Mouse (Mus musculus): ENCODE results near the gene Plch1.

Gene Plch1

DNA sequence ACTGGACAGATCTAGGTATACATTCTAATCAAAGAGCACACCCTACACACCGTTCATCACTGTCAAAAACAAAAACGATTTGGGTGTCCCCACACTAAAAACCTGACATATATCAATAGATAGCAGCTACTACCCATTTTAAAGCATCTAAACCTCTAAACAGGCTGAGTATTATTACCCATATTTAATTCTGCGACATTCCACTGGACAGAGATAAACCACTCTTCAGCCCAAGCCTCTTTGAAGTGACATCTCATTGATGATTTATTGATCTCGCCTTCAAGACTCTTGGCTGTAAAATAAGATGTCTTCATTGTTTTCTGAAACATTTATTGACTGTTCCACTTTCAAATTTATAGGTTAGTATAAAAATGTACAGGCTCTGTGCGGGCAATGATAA is 46.4 kb downstream of the Plch1 start:
- no peak for DNase-seq (ENCODE audit: low read depth)

DNA sequence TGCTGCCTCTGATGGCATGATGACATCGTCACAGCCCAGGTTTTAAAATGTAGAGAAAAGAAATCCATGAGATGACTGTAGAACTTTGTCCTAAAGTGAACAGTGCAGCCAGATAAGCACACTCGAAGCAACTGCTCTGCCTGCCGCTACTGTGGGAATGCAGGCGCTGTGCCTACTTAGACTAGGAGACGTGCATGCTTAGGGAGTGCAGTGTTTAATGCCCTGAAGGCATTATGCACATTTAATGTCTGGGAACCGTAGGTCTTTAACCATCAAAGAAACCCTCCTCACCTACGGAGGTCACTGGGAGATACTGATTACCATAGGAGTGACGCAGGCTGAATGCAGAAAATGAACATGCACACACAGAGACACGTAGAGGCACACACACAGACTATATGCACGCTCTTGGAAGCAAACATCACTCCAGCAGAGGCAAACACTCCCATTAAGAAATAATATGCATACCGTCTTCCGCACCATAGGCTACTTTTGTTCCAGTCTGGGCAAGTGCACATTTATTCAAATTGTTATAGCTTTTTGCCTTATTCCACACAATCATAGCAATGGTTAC is 48.1 kb downstream of the Plch1 start:
- no peak for DNase-seq (ENCODE audit: low read depth)

DNA sequence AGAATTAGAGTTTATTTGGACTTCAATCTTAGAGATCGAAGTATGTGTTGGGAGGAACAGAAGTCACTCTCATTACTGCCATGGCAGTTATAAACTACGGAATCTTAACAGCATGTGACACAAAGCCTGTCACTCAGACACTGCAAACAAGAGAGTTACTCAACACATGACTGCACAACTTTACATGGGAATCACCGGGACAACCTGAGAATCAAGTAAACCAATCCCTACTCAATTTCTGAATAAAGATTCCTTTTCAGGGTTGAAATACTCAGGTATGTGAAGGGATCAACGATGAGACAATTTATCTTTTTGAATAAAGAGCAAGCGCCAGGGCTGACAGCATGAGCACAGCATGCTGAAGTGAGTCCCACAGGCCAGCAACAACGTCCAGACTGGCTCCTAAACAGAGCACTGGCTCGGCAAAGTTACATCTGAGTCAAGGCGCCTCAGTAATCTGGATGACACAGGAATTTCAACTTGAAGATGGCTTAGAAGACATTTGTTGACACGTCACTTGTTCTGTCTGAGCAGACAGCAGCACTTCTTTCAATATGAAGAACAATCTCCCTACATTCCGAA is 49.4 kb downstream of the Plch1 start:
- no peak for DNase-seq (ENCODE audit: low read depth)

DNA sequence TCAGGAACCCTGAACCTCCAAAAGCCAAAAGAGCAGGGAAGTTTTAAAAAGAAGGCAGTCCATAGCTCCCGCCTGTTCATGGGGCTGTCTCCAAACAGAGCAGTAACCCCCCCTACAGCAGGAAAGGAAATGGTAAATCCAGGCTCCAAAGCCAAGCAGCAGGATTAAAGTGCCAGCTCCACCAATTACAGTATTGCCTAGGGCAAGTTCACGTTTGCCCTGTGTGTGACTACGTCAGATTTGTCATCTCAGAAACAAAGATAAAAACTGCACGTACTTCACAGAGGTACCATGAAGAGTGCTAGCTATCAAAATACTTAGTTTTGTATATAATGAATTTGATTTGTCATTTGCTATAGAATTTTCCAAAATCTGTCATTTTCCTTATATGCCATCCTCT is 55.1 kb downstream of the Plch1 start:
- DNase-seq (ENCODE audit: low read depth): no peak

DNA sequence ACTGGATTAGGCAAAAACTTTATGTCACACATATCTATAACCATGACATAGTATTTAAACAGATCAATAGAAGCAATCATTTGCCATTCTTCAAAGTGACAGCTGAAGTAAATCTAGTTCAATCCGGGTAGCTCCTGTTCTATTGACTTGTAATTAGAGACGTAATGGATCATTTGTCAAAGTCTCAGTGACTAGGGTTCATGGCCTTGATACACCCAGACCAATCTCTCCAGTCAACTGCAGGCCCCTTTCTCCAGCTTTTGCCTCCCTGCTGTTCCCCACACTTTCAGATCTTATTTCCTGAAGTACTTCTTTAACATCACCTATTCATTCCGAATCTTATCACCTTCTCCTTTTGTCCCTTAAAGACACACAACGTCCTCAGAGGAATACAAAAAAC is 56.8 kb downstream of the Plch1 start:
- DNase-seq (ENCODE audit: low read depth): no peak

DNA sequence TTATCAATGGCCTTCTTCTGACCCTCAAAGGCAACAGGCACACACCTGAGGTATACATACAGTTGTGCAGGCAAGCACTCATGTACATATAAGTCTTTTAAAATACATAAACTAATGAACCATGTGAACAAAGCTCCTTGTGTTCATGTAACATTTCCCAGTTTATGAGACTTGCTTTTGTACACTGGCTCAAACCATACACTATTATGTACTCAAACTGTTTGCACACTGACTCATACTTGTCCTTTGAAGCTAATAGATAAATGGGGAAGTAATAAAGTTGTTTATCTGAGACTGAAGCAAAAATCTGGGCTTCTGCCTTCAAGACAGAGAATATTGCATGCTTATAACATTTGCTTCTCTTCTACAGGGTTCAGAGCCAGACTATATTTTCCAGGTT is 61.5 kb downstream of the Plch1 start:
- no peak for DNase-seq (ENCODE audit: low read depth)

DNA sequence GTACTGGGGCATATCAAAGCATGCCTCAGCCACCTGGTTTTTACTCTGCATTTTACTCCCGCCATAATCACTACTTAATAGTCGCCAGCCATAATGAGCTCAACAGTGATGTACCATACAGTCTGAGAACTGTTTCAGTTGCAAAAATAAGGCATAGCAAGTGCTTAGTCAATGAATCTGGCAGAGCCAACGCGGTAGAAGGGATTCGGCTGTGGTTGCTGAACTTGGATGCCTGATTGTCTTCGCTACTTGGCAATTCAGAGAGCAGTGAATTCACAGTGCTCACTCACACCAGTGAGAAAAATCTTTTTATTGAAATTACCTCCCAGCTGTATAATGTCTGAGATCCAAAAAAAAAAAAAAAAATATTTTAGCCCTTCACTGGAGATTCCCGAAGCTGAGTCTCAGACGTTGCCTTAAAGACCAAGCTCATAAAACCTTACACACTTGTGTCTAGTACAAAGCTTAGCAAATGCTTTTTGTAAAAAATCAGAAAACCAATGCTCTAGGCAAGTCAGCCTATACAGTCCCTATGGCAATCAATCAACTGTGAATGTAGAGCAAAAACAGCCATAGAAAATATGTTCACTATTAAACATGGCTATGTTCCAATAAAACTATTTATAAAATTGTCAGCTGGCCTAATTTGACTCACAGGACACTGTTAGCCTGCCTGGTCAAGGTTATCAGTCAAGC is 62.2 kb downstream of the Plch1 start:
- no peak for DNase-seq (ENCODE audit: low read depth)

DNA sequence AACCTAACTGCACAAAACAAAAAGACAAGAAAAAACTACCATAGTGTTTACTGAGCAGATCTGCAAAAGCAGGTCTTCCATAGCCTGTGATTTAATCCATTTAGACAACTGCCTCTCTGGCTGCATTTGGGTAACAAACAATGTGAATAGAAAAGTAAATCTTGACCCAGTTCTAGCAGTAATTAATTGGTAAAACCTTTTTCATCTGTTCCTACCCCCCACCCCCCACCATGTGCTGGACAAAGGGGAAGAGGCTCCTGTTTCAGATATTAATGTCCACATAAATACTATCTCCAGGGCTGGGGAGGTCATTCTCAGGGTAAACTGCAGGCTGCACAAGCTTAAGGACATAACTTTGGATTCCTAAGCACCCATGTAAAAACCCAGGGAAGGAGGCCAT is 63.5 kb downstream of the Plch1 start:
- no peak for DNase-seq (ENCODE audit: low read depth)

DNA sequence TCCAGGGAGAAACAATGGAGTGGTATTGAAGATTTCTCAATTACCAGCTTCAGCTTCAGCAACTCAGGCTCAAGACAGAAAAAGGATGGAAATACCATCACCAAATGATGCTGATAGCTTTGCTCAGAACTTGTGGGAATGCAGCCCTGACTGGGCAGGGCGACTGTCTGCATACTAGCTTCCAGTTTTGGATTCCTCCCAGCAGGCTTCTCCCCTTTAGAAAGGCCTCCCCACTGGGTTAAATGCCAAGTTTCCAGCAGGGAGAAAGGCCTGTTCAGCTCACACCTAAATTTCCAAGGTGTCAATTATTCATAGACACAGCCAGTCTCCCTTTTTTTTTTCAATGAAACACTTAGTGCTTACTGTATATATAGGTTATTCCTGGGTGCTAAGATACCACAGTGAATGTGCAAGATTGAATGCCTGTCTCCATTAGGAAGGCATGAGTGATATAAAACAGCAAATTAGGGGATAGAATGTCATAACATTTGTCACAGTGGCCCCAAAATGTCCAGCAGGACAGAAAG is 75.3 kb downstream of the Plch1 start:
- peak; percentile 17 for DNase-seq (ENCODE audit: low read depth)

DNA sequence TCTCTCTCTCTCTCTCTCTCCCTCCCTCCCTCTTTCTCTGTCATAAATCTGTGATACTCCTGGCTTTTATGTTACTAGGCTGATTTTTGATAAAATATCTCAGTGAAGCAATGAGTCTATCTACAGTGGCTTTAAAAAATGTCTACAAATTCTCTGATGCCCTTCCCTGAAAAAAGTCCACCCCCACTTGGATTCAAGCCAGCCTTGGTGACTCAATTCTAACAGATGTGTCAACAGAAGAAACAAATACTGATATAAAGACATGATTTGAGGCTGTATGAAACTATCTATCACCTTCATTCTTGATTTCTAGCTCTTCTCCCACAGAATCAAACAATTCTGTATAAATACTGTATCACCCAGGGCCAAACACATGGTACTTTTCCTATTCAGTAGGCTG is 76.6 kb downstream of the Plch1 start:
- peak; percentile 20 for DNase-seq (ENCODE audit: low read depth)

DNA sequence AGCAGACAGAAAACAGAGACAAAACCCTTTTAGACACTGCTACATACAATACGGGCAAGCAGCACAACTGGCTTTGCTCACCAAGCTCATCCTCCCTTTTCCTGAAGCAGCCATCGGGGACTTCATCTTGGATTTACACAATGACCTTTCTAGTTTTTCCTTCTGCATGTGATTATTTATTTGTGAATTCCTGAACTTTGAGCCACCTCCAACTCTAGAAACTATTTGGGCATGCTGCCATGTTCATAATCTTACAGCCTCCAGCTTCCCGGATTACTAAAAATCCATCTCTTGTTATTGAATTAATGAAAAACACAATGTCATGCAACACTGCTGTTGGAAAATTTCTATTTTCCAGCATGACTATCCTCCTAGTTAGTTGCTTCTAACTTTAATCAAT is 84.1 kb downstream of the Plch1 start:
- peak; percentile 8 for DNase-seq (ENCODE audit: low read depth)

DNA sequence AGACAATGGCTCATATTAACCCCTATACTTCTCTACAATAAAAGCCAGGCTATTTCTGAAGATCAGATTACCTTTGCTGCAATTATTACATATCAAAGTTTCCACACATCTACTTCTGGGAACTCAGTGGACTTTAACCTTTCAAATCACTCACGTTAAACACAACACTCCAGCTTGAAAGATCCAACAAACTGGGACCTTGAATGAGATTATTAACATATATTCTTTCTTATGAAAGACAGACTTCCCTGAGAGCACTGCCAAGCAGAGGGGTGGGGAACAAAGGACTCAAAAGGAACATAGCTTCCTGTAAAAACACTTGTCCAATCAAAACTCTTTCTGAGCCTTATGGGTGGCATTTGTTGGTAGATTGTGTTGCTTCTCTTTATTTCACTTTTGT is 85.1 kb downstream of the Plch1 start:
- no peak for DNase-seq (ENCODE audit: low read depth)

DNA sequence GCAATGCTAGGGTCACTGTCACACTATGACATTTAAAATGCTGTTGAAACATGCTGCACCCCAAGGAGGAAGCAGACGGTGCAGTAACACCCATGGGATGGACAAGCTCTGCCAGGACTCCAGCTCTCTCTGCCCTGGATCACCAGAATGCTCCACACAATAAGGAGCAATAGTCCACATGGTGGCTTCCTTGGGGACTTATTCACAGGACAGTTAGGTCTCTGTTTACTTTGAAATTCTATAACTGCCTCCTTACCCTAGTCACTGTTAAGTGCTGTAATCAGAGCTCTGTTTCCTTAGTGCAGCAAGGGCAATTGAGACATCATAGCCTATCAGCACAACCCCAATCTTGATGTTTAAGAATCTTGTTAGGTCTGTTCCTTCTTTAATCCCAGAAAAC is 92.4 kb downstream of the Plch1 start:
- no peak for DNase-seq (ENCODE audit: low read depth)

DNA sequence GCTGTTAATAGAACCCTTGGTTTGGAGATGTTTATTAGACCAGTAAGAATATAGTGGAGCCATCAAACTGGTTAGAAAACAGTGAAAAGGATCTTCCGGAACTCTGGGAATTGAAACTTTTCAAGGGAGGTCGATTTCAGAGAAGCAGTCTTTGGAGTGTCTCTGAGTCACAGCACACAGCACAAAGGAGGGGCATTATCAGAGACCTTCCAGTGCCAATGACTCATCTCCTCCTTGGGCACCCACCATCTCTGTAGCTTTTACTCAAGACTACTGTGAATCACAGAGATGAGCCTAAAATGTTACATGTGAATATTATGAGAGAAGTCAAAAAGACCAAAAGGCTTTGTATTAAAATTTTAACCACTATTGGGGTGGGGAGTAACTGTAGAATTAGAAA is 93.8 kb downstream of the Plch1 start:
- no peak for DNase-seq (ENCODE audit: low read depth)

DNA sequence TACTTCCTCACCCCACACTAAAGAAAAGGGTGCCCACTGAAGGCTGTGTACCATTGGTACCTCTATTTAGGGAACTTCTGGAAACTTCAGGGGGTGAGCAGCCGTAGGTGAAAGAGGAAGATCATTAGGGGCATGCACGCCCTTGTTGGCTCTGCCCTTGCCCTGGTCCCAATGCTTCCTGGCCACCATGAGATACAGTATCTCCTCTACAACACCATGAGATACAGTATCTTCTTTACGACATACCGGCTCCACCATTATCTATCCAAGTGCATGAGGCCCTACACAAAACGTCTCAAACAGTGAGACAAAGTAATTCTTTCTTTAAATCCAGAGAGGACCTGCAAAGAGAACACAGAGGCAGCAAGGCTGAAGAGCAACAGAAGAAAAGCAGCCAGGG is 98.6 kb downstream of the Plch1 start:
- no peak for DNase-seq (ENCODE audit: low read depth)

DNA sequence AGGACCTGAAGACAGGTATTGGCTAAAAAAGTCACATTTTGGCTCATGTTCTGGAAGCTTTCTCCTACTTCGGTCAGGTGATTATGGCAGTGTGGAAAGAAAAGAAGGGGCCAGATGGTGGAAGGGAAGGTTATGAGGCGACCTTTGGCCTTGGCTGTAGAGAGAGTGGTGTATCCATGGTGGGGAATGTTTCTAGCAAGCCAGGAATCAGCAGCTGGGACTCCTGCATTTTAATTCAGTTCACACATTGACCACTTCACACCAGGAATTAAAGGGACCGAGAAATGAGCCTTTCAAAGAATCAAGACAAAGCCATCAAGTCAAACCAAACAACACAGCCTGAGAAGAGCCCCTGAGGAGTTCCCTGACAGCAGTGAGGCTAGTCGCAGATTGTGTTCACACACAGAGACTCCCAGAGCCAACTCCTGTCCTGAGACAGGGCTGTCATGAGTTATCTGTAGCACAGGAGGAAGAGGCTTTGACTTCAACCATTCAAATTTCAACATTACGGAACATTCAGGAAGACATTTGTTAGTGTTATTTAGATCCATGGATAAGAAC is 112.4 kb downstream of the Plch1 start:
- DNase-seq (ENCODE audit: low read depth): no peak

DNA sequence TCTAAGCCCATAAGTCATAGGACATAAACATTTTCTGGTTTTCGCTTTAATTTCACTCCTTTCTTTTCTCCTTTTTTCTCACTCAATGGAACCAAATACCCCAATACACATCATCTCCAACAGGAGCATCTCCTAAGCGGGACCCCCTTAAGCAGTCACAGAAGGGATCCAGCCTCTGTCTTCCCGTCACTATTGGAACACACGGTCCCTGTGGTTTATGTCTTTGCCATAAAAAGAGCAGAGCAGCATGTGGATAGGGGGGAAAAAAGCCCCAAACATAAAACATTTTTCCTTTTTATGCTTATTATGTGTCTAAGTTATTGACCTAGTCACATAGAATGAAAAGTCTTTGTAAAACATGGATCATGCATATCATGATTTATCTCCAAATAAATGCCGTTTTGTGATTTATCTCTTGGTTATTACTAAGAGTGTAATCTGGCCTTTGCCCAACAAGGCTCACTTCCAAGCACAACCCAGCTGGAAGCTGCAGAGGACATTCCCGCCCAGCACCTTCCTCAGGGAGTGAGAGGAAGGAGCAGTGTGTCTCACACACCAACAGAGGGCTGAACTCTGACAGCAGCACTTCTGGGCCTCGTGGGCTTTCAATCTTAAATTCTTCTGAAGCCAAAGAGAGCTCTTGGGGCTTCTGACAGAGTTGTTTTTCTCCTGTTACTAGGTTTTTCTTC is 126.5 kb downstream of the Plch1 start:
- peak; percentile 11 for DNase-seq (ENCODE audit: low read depth)

DNA sequence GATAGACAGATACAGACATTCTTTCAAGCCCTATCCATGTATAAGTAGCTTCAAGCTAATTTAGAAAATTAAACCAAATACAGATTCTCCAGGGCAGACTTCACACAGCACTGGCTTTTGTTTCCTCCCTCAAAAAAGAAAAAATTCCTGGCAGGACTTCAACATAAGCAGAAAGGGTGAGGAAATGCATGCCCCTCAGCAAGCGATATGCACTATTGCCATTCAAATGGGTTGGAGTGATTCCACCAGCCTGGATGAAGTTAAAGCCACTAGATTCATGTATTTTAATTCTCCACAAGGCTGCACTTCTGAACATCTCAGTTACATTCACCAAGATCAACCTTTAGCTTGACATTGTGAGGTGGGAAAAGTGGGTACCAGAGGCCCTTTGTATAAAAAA is 138.5 kb downstream of the Plch1 start:
- DNase-seq (ENCODE audit: low read depth): no peak

DNA sequence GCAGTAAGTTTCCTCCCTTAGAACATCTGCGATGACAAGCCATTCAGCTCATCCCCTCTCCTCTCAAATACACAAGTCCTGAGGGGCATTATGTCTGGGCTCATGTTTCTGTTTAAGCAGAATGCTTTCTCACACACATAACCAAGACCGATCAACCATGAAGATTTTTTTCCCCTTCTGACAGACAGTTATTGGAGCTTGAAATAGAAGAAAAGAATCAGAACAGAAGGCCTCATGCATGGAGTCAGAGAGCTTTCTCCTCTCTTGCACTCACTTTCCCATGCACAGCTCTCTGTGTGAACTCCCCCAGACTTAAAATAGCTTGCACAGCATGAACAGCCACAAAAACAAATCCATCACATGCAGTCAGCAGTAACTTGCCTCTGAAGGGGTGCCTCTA is 159.2 kb downstream of the Plch1 start:
- DNase-seq (ENCODE audit: low read depth): no peak

DNA sequence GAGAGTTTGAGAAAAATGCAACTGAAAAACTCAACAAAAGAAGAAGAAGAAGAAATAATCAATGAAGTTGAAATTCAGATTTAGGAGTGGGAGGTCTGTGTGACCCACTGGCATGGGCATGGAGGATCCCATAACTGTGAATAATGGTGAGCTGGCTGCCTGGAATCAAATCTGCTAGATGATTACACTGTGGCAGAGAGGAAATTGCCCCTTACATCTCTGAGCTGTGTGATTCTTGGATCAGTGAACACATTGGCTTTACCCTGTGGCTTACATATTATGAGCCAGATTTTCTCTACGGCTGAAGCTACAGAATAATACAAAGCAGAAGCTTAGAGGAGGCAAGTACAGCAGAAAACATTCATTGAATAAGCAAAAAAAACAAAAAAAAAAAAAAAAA is 170.9 kb downstream of the Plch1 start:
- no peak for DNase-seq (ENCODE audit: low read depth)

DNA sequence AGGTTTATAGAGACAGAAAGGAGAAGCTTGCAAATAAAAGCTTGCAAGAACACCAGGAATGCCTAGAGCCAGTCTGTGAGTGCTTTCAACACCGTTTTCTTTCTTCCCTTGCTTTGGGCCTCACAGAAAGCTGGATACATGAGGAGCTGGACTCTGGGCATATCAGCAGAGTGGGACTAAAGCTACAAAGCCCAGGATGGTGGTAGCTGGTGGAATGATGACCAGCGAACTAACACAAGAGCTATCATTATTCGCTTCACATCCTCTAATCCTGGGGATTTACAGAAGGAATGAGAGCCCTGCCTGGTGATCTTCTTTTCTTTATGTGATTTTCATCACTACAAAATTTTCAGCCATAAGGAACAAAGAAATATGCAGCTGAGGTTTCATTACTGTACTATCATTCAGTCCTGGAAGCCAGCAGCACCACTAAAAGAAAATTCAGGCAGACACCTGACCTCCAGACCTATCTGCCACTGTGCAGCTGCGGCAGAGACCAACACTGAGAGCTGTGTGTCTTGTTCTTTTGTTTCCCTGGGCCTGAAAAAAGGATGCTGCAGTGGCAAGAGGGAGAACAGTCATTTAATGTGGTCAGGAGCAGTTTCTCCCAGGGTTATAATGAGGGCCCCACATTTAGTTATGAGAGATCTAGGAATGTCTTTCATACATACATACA is 172.5 kb downstream of the Plch1 start:
- DNase-seq (ENCODE audit: low read depth): no peak

DNA sequence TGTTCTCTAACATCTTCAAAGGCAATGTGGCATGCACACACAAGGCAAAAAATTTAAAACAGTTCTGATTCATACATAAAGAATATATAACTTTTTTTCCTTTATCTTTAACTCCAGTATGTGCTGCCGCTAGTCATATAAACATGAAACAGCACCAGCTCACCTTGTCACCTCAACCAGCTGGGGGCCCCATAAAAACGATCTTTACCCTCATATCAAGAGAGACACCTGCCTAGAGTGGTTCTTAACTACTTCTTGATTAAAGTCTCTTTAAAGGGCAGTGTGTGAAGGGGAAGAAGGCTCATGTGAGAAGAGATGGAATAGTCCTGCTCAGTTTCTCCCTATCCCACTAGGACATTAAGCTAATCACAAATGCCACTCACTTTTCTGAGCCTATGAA is 205.6 kb downstream of the Plch1 start:
- no peak for DNase-seq (ENCODE audit: low read depth)

All from NIH3T3 (cell line).